Mouse (Mus musculus) embryonic facial prominence, embryonic 11.5 days (tissue): ENCODE data around the gene Mrps26. TPM values are rescaled to one million over a fixed set of nuclear protein-coding genes. Genes with fewer than 3 reads are reported as not detected.

ENCODE experiments used
- ATAC-seq: fragments of 200-750 bp; cut with Nextera tagmentation; replicated peaks from 2 replicates; pipeline ENCODE4 v1.8.0; 2017; ENCODE audit warnings: low read depth; ENCODE audit not compliant: insufficient number of reproducible peaks, low FRiP score, low TSS enrichment
- DNase-seq: peaks from one replicate; pipeline ENCODE4 v3.0.0-alpha.2; 2015; ENCODE audit warnings: low spot score
- H3K27ac ChIP-seq: fragments of 300-500 bp; sonication (generic); replicated peaks from 2 replicates; pipeline ENCODE4 v1.5.1; 2014; ENCODE audit warnings: mild to moderate bottlenecking, low read depth, low read length, control low read depth
- H3K27me3 ChIP-seq: fragments of 300-500 bp; sonication (generic); 2 replicates; pipeline ENCODE4 v1.6.1; 2014; ENCODE audit warnings: mild to moderate bottlenecking, low read length, moderate library complexity, mixed read lengths; ENCODE audit not compliant: control insufficient read depth, insufficient read depth
- H3K36me3 ChIP-seq: fragments of 300-500 bp; sonication (generic); replicated peaks from 2 replicates; pipeline ENCODE4 v1.6.1; 2014; ENCODE audit warnings: low read depth, mild to moderate bottlenecking, low read length, moderate library complexity, mixed read lengths; ENCODE audit not compliant: control insufficient read depth, insufficient read depth
- H3K4me1 ChIP-seq: fragments of 300-500 bp; sonication (generic); 2 replicates; pipeline ENCODE4 v1.6.1; 2014; ENCODE audit warnings: low read length, mixed read lengths; ENCODE audit not compliant: control insufficient read depth, insufficient read depth
- H3K4me2 ChIP-seq: fragments of 300-500 bp; sonication (generic); 2 replicates; pipeline ENCODE4 v1.6.1; 2014; ENCODE audit warnings: low read depth, mild to moderate bottlenecking, control low read depth, low read length, moderate library complexity
- H3K4me3 ChIP-seq: fragments of 300-500 bp; sonication (generic); 2 replicates; pipeline ENCODE4 v1.5.1; 2014; ENCODE audit warnings: low read depth, low read length, control low read depth
- H3K9ac ChIP-seq: fragments of 300-500 bp; sonication (generic); replicated peaks from 2 replicates; pipeline ENCODE4 v1.6.1; 2014; ENCODE audit warnings: mild to moderate bottlenecking, control low read depth, low read length
- H3K9me3 ChIP-seq: fragments of 300-500 bp; sonication (generic); replicated peaks from 2 replicates; pipeline ENCODE4 v1.6.1; 2016; ENCODE audit warnings: mild to moderate bottlenecking, low read length, inconsistent platforms, mixed read lengths; ENCODE audit not compliant: control insufficient read depth
- WGBS: fragments of 180-500 bp; shearing (Covaris S2); extraction: QIAGEN DNeasy Blood & Tissue Kit; methylation state at CpG from one replicate; pipeline ENCODE4 v1.1.7; 2014; 5-methylcytosine and 5-hydroxymethylcytosine counted together
- polyA plus RNA-seq: library from polyadenylated mRNA; unstranded; fragments of >200 nt; fragmentation: Nextera tagmentation; extraction: Ambion mirVana; gene quantifications from 2 replicates; pipeline ENCODE4 v1.2.1, GENCODE M21; 2014

The Mrps26 gene
- polyA plus RNA-seq, 1 experiment from 2014 or later, result 77.4 TPM

- ATAC-seq (no peak), DNase-seq (no peak)
- no peak overlapping the region for H3K4me3 ChIP-seq
- H3K4me2 ChIP-seq, result no peak overlapping the region
- 84% methylated on average over 6 of the region's 6 CpGs for WGBS
- no peaks in the 10 kb centered on the region for H3K9me3 ChIP-seq
- no peaks in the 10 kb centered on the region for H3K4me1 ChIP-seq
- H3K27me3 ChIP-seq, result peaks cover 20% of the 10 kb centered on the region
- H3K9ac ChIP-seq, result no peak overlapping the region
- H3K27ac ChIP-seq, result no peak overlapping the region
- no peaks in the 10 kb centered on the region; the same call in 1 of the 2 replicates for H3K36me3 ChIP-seq
Observed at GRCm38 (mm10) chr2:130586016-130586415, 22.5 kb downstream of the Mrps26 start.

- no peaks in the 10 kb centered on the region for H3K27me3 ChIP-seq
- ATAC-seq (no peak), DNase-seq (no peak)
- no peak overlapping the region for H3K4me2 ChIP-seq
- H3K4me1 ChIP-seq, result no peaks in the 10 kb centered on the region
- no peaks in the 10 kb centered on the region; the same call in 1 of the 2 replicates for H3K36me3 ChIP-seq
- H3K27ac ChIP-seq, result no peak overlapping the region
- H3K9me3 ChIP-seq, result no peaks in the 10 kb centered on the region
- WGBS, result 77% methylated on average over 2 of the region's 2 CpGs
- no peak overlapping the region for H3K4me3 ChIP-seq
- H3K9ac ChIP-seq, result no peak overlapping the region
Observed at GRCm38 (mm10) chr2:130588373-130588772, 24.8 kb downstream of the Mrps26 start.

GRCm38 (mm10) chr2:130589157-130589556, 25.6 kb downstream of the Mrps26 start:
- Histone ChIP-seq H3K27ac (no peak overlapping the region), H3K9ac (no peak overlapping the region), H3K36me3 (no peaks in the 10 kb centered on the region; the same call in 1 of the 2 replicates), H3K27me3 (no peaks in the 10 kb centered on the region), H3K9me3 (no peaks in the 10 kb centered on the region), H3K4me1 (no peaks in the 10 kb centered on the region), H3K4me3 (no peak overlapping the region), H3K4me2 (no peak overlapping the region)
- ATAC-seq, result no peak
- WGBS, result 75% methylated on average over 4 of the region's 4 CpGs
- no peak for DNase-seq

DNA sequence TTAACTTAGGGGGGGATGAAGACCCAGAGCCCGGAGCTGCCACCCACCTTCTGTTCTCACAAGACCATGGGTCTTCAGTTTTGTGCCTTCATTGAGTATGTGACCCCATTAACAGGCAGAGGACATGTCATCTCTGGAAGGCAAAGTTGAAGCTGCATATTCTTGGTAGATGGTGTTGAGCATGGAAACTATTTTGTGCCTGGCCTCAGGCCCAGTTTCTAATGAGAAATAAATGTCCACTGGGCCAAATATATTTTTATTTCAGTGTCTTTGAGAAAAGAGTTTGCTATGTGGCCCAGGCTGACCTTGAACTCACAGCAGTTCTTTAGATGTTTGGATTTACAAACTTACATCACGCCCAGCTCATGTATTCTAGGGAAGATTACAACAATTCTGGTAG, 26.2 kb downstream of the Mrps26 start:
- no peak for ATAC-seq
- H3K4me1 ChIP-seq, result no peaks in the 10 kb centered on the region
- no peaks in the 10 kb centered on the region for H3K27me3 ChIP-seq
- DNase-seq, result no peak
- no peaks in the 10 kb centered on the region for H3K9me3 ChIP-seq
- H3K4me3 ChIP-seq, result no peak overlapping the region
- H3K4me2 ChIP-seq, result no peak overlapping the region
- H3K9ac ChIP-seq, result no peak overlapping the region
- no peaks in the 10 kb centered on the region; the same call in 1 of the 2 replicates for H3K36me3 ChIP-seq
- 92% methylated on average over 2 of the region's 2 CpGs for WGBS
- no peak overlapping the region for H3K27ac ChIP-seq

GRCm38 (mm10) chr2:130591016-130591415, 27.5 kb downstream of the Mrps26 start:
- no peak for ATAC-seq
- Histone ChIP-seq H3K4me2 (no peak overlapping the region), H3K4me1 (no peaks in the 10 kb centered on the region), H3K4me3 (no peak overlapping the region), H3K36me3 (no peaks in the 10 kb centered on the region; the same call in 1 of the 2 replicates), H3K27ac (no peak overlapping the region), H3K27me3 (no peaks in the 10 kb centered on the region), H3K9me3 (no peaks in the 10 kb centered on the region), H3K9ac (no peak overlapping the region)
- DNase-seq, result no peak
- 93% methylated on average over 2 of the region's 2 CpGs for WGBS

GRCm38 (mm10) chr2:130595596-130595995, 32.1 kb downstream of the Mrps26 start:
- Histone ChIP-seq H3K9ac (no peak overlapping the region), H3K4me1 (no peaks in the 10 kb centered on the region), H3K27me3 (no peaks in the 10 kb centered on the region), H3K4me2 (no peak overlapping the region), H3K4me3 (no peak overlapping the region), H3K27ac (no peak overlapping the region), H3K36me3 (peaks cover 6% of the 10 kb centered on the region), H3K9me3 (no peaks in the 10 kb centered on the region)
- 94% methylated on average over 1 of the region's 1 CpGs for WGBS
- ATAC-seq (no peak), DNase-seq (no peak)

- H3K9ac ChIP-seq, result no peak overlapping the region
- H3K9me3 ChIP-seq, result no peaks in the 10 kb centered on the region
- no peaks in the 10 kb centered on the region for H3K27me3 ChIP-seq
- H3K36me3 ChIP-seq, result peaks cover 6% of the 10 kb centered on the region
- H3K4me2 ChIP-seq, result no peak overlapping the region
- 22% methylated on average over 1 of the region's 1 CpGs for WGBS
- no peaks in the 10 kb centered on the region for H3K4me1 ChIP-seq
- no peak overlapping the region for H3K4me3 ChIP-seq
- ATAC-seq (no peak), DNase-seq (peak; percentile 64)
- H3K27ac ChIP-seq, result no peak overlapping the region
Observed at GRCm38 (mm10) chr2:130597601-130598010, 34.1 kb downstream of the Mrps26 start.

GRCm38 (mm10) chr2:130598399-130598798, 34.9 kb downstream of the Mrps26 start:
- WGBS, result 69% methylated on average over 3 of the region's 3 CpGs
- Histone ChIP-seq H3K27me3 (no peaks in the 10 kb centered on the region), H3K36me3 (peaks cover 6% of the 10 kb centered on the region)

More at GRCm38 (mm10) chr2:130598399-130598798, 34.9 kb downstream of the Mrps26 start:
- DNase-seq (no peak), ATAC-seq (no peak)
- Histone ChIP-seq H3K4me1 (no peaks in the 10 kb centered on the region), H3K9ac (no peak overlapping the region), H3K27ac (no peak overlapping the region), H3K9me3 (no peaks in the 10 kb centered on the region), H3K4me3 (no peak overlapping the region), H3K4me2 (no peak overlapping the region)
